Mouse (Mus musculus): ENCODE data around the gene 2010300C02Rik. TPM values are rescaled to one million over a fixed set of nuclear protein-coding genes. Genes with fewer than 3 reads are reported as not detected.

The 2010300C02Rik gene
- total RNA-seq (2021): 100 to 1,000 TPM; 251 to 264 TPM
- long read RNA-seq, experiment 1, full-length matches to known transcripts: 84 of 299 reads
- long read RNA-seq, experiment 1, partial matches to known transcripts: 72 of 299 reads
- long read RNA-seq, experiment 1, other reads (novel, unspliced or antisense): 143 of 299 reads
- long read RNA-seq, experiment 2, full-length matches to known transcripts: 63 of 197 reads
- long read RNA-seq, experiment 2, partial matches to known transcripts: 52 of 197 reads
- long read RNA-seq, experiment 2, other reads (novel, unspliced or antisense): 82 of 197 reads

DNA sequence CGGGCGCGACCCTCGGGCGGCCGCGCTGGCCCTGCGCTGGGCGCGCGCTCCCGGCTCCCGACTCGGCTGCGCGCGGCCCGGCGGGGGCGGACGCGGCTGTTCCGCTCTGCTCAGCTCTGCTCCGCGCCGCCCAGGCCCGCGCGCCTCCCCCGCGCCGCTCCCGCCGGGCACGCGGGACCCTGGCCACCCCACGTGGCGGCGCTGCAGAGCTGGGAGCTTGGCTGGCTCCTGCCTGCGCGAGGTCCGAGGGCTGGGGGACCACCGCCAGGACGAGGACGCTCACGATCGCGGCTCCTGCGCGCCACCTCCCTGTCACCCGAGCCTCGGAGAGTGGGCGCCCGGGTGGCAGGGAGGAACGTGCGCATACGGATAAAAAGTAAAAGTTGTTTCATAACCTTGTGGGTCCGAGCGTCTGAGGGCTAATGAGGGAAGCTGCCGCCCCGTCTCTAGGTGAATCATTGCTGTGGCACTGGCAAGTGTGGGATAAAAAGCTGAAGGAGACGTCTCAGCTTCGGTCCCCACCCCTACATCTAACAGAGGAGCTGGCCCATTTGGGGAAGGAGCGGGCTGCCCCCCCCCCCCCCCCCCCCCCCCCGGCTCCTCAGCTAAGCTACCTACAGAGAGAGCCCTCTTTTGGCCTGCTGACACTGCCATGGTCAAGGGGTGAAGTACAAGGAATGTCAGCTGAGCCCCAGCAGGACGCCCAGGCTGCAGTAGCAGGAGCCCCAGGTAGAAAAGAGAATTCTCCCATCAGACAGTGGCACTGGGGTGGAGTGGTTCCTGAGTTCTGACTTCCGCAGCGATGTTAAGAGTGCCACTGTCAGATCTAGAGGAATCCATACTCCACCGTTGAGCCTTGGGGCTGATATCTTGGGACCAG, at the start of gene 2010300C02Rik:
Gene 2010300C02Rik (minus strand): TSS at position 325 of the 880 bp plus-strand sequence.
- peak; percentile 78 to 87 for DNase-seq (ENCODE audit: low spot score in 2 of 2)

- DNase-seq (ENCODE audit: low spot score in 2 of 2): no peak
Observed at GRCm38 (mm10) chr1:37759407-37759806, 39.5 kb upstream of the 2010300C02Rik start.

DNA sequence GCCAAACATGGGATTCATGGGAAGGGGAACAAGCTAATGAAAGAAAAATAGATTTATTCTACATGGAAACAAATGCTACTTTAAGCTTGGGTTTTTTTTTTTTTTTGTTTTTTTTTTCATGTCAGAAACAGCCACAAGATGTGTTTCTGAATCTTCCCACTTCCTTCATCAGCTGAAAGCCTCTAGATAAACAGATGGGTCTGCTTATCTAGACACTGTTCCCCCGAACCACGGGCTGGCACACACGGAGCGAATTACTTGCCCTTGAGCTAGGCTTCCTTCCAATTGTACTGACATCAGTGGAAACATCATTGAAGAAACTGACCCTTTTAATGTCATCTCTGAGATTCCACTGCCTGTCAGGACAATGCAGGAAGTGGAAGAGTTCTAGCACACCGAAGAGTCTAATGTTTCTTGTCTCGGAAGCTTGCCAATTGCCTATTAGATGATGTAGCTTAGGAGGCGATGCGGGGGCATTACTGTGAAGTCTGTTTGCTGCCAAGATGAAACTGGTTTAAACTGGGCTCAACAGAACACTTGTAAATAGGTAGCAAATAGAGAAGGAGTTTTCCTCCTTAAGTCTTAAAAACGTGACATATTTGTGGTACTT, 24.9 kb upstream of the 2010300C02Rik start:
- DNase-seq (ENCODE audit: low spot score in 2 of 2): no peak

DNA sequence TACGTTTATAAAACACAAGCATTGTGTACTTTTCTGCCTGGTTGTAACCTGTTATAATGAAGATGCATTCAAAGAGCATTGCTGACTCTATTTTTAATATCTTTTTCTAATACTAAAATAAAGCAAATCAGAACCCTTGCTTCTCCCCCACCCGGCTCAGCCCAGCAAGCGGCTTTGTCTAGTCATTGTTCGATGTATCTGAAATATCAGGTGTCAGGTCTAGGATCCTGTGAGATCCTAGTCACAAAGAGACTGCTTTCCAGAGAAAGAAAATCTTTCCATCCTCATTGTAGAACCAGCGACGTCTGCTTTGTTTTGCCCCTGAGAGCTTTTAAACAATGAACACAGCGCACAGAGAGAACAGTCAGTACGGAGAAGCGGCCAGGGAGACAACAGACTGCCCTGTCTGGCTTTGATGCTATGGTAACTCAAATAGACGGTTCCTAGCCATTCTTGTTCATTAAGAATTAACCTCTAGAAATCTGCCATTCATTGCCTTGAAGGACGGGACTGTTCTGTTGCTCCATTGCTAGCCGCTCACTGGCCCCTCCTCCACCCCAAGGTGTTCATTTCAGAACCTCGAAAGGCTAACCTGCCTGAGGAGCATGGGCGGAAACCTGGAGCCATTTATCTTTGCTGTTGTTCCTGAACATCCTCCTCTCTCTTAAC, 22.9 kb upstream of the 2010300C02Rik start:
- DNase-seq (ENCODE audit: low spot score in 2 of 2): no peak

DNA sequence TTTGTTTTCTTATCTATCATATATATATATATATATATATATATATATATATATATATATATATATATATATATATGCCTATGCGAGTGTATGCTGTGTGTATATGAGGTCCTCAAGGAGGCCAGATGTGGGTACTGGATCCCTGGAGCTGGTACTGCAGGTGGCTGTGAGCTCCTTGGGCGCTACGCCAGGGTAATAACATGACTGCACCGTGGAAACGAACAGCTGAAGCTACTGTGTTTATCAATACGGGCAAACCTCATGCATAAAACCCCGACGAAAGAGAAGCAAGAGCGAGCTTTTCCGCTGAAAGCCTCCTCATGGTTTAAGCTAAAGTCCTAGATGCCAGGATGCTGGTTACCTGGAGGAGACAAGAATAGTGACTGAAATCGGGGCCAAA, 22.2 kb upstream of the 2010300C02Rik start:
- DNase-seq (ENCODE audit: low spot score in 2 of 2): no peak

DNA sequence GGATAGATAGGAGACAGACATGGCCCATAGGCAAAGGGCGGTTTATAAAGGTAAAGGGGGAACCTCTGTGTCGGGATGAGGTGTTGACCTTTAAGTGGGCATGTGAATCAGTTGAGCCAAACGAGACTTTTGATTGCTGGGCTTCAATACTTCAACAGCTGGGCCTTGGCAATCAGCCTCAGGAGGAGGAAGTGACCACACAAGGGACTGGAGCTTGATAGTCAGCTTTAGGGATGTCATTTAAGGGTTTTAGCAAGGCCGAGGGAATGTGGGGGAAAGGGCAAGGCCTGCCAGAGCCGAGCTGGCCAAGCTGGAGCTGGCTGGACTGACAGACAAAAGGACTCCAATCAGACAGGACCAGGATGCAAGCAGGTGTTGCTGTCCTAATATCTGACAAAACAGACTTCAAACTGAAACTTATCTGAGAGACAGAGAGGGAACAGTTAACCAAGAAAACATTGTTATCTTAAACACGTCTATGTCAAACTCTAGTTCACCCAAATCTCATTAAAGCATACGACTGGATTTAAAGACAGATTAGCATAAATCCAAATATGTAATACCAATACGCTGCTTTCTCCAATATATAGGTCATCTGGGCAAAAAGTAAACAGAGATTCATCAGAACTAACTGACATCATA, 20.4 kb upstream of the 2010300C02Rik start:
- no peak for DNase-seq (ENCODE audit: low spot score in 2 of 2)

DNA sequence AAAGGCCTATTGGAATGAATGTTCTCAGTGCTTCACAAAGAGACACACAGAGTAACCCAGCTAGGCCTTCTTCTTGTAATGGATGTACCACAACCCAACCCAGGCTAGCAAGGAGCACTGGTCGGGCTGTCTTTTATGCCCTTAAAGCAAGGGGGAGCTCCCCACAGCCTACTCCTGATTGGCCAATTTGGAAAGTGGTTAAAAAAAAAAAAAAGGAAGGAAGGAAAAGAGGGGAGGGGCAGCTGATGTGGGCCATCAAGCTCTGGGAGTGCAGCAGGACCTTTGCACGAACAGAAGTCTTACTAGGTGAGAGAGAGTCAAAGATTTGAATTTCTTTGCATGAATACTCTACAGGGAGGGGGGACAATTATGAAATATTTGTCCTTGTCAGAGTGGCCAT, 19.0 kb upstream of the 2010300C02Rik start:
- no peak for DNase-seq (ENCODE audit: low spot score in 2 of 2)

- DNase-seq (ENCODE audit: low spot score in 2 of 2): no peak
Observed at GRCm38 (mm10) chr1:37737045-37737444, 17.2 kb upstream of the 2010300C02Rik start.

DNA sequence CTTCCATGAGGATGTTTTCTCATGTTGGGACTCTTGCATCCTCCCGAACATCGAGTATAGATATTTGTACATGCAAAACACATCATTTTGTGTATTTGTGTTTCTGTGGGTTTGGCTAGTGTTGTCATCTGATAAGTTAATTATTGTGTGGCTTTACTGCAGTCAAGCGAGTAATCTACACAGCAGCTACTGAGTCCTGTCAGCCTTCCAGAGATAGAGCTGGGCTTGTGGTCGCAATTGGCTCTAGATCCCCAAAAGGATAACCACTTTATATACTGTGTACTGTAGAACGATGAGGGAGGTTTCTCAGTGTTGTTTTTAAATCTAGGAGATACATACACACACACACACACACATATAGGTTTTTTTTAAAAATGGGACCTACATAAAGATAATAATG, 16.0 kb upstream of the 2010300C02Rik start:
- no peak for DNase-seq (ENCODE audit: low spot score in 2 of 2)

GRCm38 (mm10) chr1:37734841-37735240, 15.0 kb upstream of the 2010300C02Rik start:
- DNase-seq (ENCODE audit: low spot score in 2 of 2): no peak

- DNase-seq (ENCODE audit: low spot score in 2 of 2): no peak
Observed at GRCm38 (mm10) chr1:37729353-37729752, 9.5 kb upstream of the 2010300C02Rik start.

DNA sequence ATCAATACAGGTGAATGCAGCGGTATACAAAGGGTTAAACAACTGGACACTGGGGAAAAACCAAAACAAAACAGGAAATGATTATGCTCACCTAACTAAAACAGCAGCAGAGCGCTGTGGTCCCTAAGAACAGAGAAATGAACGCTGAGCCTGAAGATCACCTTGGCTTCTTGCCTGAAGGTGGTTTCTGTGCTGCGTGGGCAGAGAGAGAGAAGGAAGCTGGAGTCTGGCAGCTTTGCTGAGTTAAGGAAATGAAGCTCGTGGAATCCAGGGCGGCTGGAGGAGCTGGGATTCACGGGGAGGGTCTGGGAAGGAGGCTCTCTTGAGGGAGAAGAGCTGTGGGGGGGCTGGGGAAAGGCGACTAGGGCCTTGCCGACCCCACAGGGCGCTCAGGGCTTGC, 8.2 kb upstream of the 2010300C02Rik start:
- DNase-seq (ENCODE audit: low spot score in 2 of 2): peak; percentile 63 to 68

DNA sequence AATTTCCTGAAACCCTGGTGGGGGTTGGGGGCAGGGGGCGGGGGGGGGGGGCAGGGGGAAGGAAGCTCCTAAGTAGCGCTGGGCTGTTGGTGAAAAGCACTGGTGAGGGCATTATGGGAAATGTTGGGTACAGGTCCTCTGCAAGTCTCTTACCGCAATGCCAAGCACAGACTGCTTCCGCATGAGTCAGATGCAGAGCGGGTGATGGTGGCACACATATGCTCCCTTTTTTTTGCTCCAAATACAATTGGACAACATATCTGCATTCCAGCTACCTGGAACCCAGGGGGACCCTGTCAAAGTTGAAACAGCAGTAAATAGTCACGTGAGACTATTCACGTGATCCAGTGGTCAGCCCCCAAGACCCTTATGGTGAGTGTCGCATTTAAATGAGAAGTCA, 7.3 kb upstream of the 2010300C02Rik start:
- peak in 1 of 2 experiments; percentile 51 for DNase-seq (ENCODE audit: low spot score in 2 of 2)

DNA sequence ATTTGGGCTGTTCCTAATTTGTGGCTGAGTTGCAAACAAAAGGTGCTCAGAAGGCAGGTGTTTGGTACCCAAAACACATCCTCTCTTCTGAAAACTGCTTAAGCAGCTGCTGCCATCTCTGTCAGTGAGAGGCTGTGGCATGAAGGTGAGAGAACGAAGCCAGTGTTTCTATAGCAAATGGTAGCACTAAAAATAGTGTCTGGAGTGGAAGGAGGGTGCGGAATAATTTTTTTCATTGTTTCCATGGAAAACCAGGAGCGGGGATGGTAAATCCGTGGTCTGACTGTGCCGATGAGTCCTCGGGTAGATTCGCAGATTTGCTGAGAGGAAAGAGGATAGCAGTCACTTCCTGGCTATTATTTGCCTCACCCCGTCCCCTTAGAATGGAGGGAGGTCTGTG, 6.5 kb upstream of the 2010300C02Rik start:
- DNase-seq (ENCODE audit: low spot score in 2 of 2): peak; percentile 28 to 42

GRCm38 (mm10) chr1:37725880-37726279, 6.0 kb upstream of the 2010300C02Rik start:
- peak; percentile 43 to 77 for DNase-seq (ENCODE audit: low spot score in 2 of 2)

- DNase-seq (ENCODE audit: low spot score in 2 of 2): no peak
Observed at GRCm38 (mm10) chr1:37721092-37721491, 1.2 kb upstream of the 2010300C02Rik start.

DNA sequence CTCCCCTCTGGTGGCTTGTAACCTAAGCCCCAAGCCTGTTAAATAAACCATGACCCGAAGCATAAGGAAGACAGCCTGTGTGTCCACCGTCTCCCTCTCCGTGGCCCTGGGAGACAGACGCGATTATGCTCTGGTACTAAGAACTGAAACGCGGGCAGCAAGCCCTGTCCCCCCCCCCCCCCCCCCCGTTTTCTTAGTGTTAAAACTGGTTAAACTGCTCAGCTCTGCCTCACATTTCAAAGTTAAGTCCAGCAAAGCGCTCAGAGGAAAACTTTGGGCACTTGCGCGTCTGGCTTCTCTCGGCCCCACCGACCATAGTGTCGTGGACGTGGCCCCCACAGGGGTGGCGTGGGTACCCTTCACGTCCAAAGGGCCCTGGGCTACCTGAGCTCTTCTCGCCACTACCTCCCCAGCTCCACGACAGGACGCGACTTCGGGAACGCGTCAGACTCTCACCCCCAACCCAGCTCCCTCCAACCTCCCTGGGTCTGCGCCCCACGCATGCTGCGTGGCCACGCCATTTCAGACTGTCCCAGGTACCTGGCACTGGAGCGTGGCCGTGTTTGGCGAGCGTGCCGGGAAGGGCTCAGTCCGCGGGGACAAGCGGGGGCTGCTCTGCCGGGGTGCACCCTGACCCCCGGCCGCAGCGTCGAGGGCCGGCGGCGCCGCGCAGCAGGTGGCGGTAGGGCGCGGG, 708 bp downstream of the 2010300C02Rik start:
- no peak for DNase-seq (ENCODE audit: low spot score in 2 of 2)

DNA sequence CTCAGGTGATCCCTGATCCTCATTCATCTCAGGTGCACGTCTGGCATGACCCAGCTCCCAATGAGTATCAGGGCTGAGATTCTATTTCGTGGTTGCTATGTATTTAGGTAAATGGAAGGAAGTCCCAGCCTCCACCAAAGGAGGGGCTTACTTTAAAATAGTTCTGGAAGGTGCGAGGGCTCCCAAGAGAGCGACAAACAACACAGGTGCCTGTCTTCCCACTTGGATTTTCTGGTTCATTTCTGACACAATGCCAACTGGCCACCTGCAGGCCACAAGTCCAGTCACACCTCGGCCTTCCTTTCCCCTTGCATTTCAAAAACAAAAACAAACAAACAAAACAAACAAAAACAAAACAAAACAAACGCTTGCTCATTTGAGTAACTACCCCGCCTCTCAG, 1.4 kb downstream of the 2010300C02Rik start:
- no peak for DNase-seq (ENCODE audit: low spot score in 2 of 2)

- no peak for DNase-seq (ENCODE audit: low spot score in 2 of 2)
Observed at GRCm38 (mm10) chr1:37717415-37718195, 2.3 kb downstream of the 2010300C02Rik start.
